Mouse (Mus musculus) neural tube, embryonic 11.5 days (tissue): ENCODE data around the gene Pck1. TPM values are rescaled to one million over a fixed set of nuclear protein-coding genes. Genes with fewer than 3 reads are reported as not detected.

ENCODE experiments used
- ATAC-seq: fragments of 200-750 bp; cut with Nextera tagmentation; 2 replicates; pipeline ENCODE4 v1.8.0; 2017; ENCODE audit warnings: moderate number of reproducible peaks, mild to moderate bottlenecking, moderate TSS enrichment, moderate library complexity; ENCODE audit not compliant: insufficient read depth, low FRiP score, low TSS enrichment
- DNase-seq: peaks from one replicate; pipeline ENCODE4 v3.0.0-alpha.2; 2015; ENCODE audit warnings: low spot score
- H3K27ac ChIP-seq: fragments of 300-500 bp; sonication (generic); 2 replicates; pipeline ENCODE4 v1.5.1; 2014; ENCODE audit warnings: low read depth, mild to moderate bottlenecking, low read length
- H3K27me3 ChIP-seq: fragments of 300-500 bp; sonication (generic); 2 replicates; pipeline ENCODE4 v1.6.1; 2014; ENCODE audit warnings: mild to moderate bottlenecking, low read length, mixed read lengths; ENCODE audit not compliant: control insufficient read depth, insufficient read depth
- H3K36me3 ChIP-seq: fragments of 300-500 bp; sonication (generic); 2 replicates; pipeline ENCODE4 v1.6.1; 2014; ENCODE audit warnings: mild to moderate bottlenecking, low read length, moderate library complexity, mixed read lengths; ENCODE audit not compliant: control insufficient read depth, insufficient read depth
- H3K4me1 ChIP-seq: fragments of 300-500 bp; sonication (generic); 2 replicates; pipeline ENCODE4 v1.6.1; 2014; ENCODE audit warnings: low read length, mixed read lengths; ENCODE audit not compliant: control insufficient read depth, insufficient read depth
- H3K4me2 ChIP-seq: fragments of 300-500 bp; sonication (generic); 2 replicates; pipeline ENCODE4 v1.6.1; 2014; ENCODE audit warnings: low read depth, mild to moderate bottlenecking, moderate library complexity
- H3K4me3 ChIP-seq: fragments of 300-500 bp; sonication (generic); 2 replicates; pipeline ENCODE4 v1.5.1; 2014; ENCODE audit warnings: low read depth, low read length
- H3K9ac ChIP-seq: fragments of 300-500 bp; sonication (generic); 2 replicates; pipeline ENCODE4 v1.6.1; 2014; ENCODE audit warnings: mild to moderate bottlenecking, low read length
- H3K9me3 ChIP-seq: fragments of 300-500 bp; sonication (generic); 2 replicates; pipeline ENCODE4 v1.6.1; 2016; ENCODE audit warnings: low read length; ENCODE audit not compliant: control insufficient read depth
- WGBS: fragments of 180-500 bp; shearing (Covaris S2); extraction: QIAGEN DNeasy Blood & Tissue Kit; methylation state at CpG from one replicate; pipeline ENCODE4 v1.1.7; 2014; 5-methylcytosine and 5-hydroxymethylcytosine counted together
- polyA plus RNA-seq: library from polyadenylated mRNA; unstranded; fragments of >200 nt; fragmentation: Nextera tagmentation; extraction: Ambion mirVana; gene quantifications from 2 replicates; pipeline ENCODE4 v1.2.1, GENCODE M21; 2014

The Pck1 gene
- polyA plus RNA-seq, 1 experiment from 2014 or later = not detected

DNA sequence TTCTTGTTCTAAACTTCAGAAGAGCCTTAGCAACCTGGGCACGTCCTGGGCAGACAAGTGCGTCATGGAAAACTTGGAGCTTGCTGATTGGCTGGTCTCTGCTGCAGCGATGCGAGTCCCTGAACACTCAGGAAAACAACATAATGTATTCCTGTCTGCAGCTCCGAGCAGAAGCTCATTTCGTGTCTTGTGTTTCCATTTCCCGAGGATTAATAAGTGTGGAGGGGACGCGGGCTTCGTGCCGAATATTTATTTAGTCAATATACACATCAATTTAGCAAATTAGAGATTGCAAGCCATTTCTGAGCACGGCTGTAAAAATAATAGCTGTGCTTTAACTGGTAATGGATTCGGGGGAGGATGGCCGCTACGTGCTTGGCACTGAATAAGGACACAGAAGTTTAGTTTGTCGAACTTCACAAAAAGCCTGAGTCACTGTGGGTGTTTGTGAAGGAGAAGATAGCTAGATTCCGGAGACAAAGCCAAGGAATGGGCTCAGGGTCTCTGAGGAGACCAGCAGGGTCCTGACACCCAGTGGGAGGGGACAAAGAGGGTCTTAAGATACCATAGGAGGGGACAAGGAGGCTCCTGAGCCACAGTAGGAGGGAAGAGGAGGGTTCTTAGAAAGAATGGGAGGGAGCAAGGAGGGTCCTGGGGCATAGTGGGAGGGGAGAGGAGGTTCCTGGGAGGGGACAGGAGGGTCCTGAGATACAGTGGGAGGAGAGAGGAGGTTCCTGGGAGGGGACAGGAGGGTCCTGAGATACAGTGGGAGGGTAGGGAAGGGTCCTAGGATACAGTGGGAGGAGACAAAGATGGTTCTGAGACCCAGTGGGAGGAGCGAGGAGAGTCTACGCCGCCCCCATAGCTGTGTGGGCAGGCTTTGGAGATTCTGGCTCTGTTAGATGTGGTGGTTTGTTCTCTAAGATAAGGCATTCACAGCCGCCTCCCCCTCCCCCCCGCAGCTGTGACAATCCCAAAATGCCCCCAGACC is 21.0 kb downstream of the Pck1 start:
- H3K27ac ChIP-seq = peak overlapping the region; percentile 92
- no peak overlapping the region; the same call in 1 of the 2 replicates for H3K4me3 ChIP-seq
- DNase-seq = peak; percentile 78
- no peaks in the 10 kb centered on the region for H3K9me3 ChIP-seq
- peaks cover 32% of the 10 kb centered on the region for H3K4me1 ChIP-seq
- peak overlapping the region; percentile 50 for H3K4me2 ChIP-seq
- peak overlapping the region; percentile 50 for H3K9ac ChIP-seq
- no peaks in the 10 kb centered on the region for H3K27me3 ChIP-seq
- no peaks in the 10 kb centered on the region for H3K36me3 ChIP-seq
- WGBS = 4% methylated on average over 22 of the region's 22 CpGs
- ATAC-seq = peak; percentile 74

DNA sequence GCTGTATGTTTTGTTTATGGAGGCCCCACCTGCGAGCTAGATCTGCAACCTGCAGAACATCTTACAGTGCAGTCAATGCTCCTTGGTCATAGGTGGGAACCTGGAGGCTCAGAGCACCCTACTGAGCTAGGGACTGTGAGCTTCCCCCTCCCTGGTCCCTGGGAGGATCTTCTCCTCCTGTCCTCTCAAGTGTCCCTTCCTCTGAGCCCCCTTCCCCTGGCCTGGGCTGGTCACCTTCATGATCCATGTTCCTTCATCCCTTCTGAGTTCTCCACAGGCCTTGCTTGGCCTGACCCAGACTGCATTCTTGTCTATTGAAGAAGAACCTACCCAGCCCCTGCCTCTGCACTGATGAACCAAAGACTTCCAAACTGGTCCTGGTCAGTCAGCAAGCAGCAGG is 21.7 kb downstream of the Pck1 start:
- H3K9me3 ChIP-seq = no peaks in the 10 kb centered on the region
- H3K9ac ChIP-seq = peak overlapping the region; percentile 5; the same call in 1 of the 2 replicates
- H3K4me3 ChIP-seq = no peak overlapping the region
- no peaks in the 10 kb centered on the region for H3K36me3 ChIP-seq
- no peak for ATAC-seq
- 64% methylated on average over 1 of the region's 1 CpGs for WGBS
- peak overlapping the region; percentile 50 for H3K4me2 ChIP-seq
- no peaks in the 10 kb centered on the region for H3K27me3 ChIP-seq
- peak overlapping the region; percentile 92 for H3K27ac ChIP-seq
- no peak for DNase-seq
- peaks cover 31% of the 10 kb centered on the region for H3K4me1 ChIP-seq

DNA sequence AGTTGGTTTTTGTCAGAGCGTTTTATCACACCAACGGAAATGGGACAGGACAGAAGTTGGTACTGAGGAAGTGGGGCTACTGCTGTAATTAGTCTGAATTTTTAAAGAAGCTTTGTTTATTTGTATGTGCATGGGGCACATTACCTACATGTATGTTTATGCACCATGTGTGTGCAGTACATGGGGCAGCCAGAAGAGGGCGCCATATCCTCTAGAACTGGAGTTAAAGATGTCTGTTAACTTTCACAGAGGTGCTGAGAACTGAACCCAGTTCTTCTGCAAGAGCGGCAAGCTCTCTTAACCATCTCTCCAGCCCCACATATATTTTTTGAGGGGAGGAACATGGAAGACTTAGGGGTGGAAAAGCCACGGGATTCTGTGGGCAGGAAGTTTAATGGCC is 22.9 kb downstream of the Pck1 start:
- no peak overlapping the region for H3K4me3 ChIP-seq
- no peaks in the 10 kb centered on the region for H3K27me3 ChIP-seq
- DNase-seq (no peak), ATAC-seq (no peak)
- H3K27ac ChIP-seq = no peak overlapping the region
- H3K36me3 ChIP-seq = no peaks in the 10 kb centered on the region
- no peak overlapping the region for H3K9ac ChIP-seq
- H3K4me2 ChIP-seq = no peak overlapping the region
- peaks cover 31% of the 10 kb centered on the region for H3K4me1 ChIP-seq
- WGBS = 93% methylated on average over 5 of the region's 5 CpGs
- H3K9me3 ChIP-seq = no peaks in the 10 kb centered on the region

DNA sequence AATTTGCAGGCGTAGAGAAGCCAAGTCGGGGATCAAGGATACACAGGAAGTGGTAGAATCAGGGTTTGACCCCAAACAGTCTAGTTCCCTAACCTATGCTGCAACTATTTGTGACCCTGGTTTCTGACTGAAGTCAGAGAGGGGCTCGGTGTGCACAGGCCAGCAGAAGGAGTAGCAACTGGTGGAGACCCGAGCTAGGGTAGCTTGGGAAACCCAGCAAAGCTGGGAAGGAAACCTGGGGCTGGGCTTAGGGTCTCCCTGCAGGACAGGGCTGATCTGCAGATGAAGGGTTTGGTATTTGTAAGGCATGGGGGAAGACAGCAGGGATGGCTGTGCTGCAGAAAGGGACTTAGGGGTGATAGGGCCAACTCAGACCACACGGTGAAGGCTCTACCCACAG is 24.6 kb downstream of the Pck1 start:
- H3K27me3 ChIP-seq = no peaks in the 10 kb centered on the region
- no peak overlapping the region for H3K27ac ChIP-seq
- ATAC-seq (no peak), DNase-seq (no peak)
- 79% methylated on average over 5 of the region's 5 CpGs for WGBS
- H3K4me1 ChIP-seq = peaks cover 17% of the 10 kb centered on the region
- no peak overlapping the region for H3K4me2 ChIP-seq
- H3K4me3 ChIP-seq = no peak overlapping the region
- H3K36me3 ChIP-seq = no peaks in the 10 kb centered on the region
- no peak overlapping the region for H3K9ac ChIP-seq
- H3K9me3 ChIP-seq = no peaks in the 10 kb centered on the region

DNA sequence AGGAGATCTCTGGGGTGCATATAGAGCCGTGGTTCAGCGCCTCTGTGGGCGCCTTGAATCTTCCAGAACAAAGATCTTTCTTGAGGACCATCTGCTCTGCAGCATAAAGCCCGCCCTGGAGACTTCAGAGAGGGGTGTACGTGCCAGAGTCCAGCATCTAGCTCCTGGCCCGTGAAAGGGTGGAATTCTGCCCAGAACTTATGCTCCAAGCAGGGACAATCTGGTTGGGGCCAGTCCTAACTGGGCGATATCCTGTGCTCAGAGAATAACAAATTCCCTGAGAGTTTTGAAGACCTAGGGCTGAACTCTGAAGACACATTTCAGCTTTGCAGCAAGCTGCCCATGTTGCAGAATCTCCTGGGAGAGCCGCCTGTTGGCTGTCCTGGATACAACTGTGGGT is 25.1 kb downstream of the Pck1 start:
- Histone ChIP-seq H3K4me3 (no peak overlapping the region), H3K9ac (no peak overlapping the region), H3K4me2 (no peak overlapping the region), H3K27me3 (no peaks in the 10 kb centered on the region), H3K4me1 (peaks cover 13% of the 10 kb centered on the region), H3K27ac (no peak overlapping the region), H3K9me3 (no peaks in the 10 kb centered on the region), H3K36me3 (no peaks in the 10 kb centered on the region)
- 88% methylated on average over 8 of the region's 8 CpGs for WGBS
- DNase-seq = no peak
- ATAC-seq = no peak

DNA sequence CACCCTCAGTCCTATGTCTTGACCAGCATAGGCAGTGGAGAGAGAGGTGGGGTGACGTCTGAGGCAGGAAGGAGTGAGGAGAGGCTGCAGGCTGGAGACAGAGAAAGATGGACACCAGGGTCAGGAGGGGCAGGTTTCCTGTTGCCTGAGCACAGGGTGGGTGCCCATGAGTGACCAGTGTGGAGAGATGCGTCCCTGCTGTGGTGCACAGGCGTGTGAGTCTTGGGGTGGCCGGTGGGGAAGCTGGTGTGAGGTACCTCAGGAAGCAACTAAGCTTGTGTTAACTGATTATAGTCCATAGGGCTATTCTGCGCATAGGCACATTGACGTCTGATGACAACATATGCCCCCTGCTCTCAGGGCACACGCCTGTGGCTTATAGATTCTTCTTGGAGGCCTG is 26.2 kb downstream of the Pck1 start:
- Histone ChIP-seq H3K4me1 (peaks cover 6% of the 10 kb centered on the region; the same call in 1 of the 2 replicates), H3K9ac (no peak overlapping the region), H3K27ac (no peak overlapping the region), H3K9me3 (no peaks in the 10 kb centered on the region), H3K4me3 (no peak overlapping the region), H3K27me3 (no peaks in the 10 kb centered on the region), H3K4me2 (no peak overlapping the region), H3K36me3 (no peaks in the 10 kb centered on the region)
- ATAC-seq (no peak), DNase-seq (no peak)
- WGBS = 88% methylated on average over 7 of the region's 7 CpGs

DNA sequence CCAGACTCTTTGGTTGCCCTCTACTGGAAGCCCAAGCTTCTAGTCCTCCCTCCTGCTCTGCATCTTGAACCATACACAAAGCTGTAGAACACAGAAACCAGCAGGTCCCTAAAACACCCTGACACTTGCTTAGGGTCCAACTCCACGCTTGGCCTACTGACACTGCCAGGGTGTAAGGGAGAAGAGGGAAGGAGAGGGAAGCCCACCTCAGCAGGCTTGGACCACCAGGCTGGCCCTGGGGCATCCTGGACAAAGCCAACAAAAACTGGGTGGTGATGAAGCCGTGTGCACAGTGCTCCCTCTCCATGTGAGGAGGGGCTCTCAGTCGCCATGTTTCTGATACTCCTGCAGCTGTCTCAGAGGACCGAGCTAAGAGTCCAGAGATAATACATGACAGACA is 27.2 kb downstream of the Pck1 start:
- no peaks in the 10 kb centered on the region for H3K36me3 ChIP-seq
- H3K9me3 ChIP-seq = no peaks in the 10 kb centered on the region
- H3K4me1 ChIP-seq = no peaks in the 10 kb centered on the region
- WGBS = 85% methylated on average over 4 of the region's 4 CpGs
- H3K4me2 ChIP-seq = no peak overlapping the region
- DNase-seq (no peak), ATAC-seq (no peak)
- no peak overlapping the region for H3K9ac ChIP-seq
- H3K27me3 ChIP-seq = no peaks in the 10 kb centered on the region
- H3K4me3 ChIP-seq = no peak overlapping the region
- no peak overlapping the region for H3K27ac ChIP-seq

DNA sequence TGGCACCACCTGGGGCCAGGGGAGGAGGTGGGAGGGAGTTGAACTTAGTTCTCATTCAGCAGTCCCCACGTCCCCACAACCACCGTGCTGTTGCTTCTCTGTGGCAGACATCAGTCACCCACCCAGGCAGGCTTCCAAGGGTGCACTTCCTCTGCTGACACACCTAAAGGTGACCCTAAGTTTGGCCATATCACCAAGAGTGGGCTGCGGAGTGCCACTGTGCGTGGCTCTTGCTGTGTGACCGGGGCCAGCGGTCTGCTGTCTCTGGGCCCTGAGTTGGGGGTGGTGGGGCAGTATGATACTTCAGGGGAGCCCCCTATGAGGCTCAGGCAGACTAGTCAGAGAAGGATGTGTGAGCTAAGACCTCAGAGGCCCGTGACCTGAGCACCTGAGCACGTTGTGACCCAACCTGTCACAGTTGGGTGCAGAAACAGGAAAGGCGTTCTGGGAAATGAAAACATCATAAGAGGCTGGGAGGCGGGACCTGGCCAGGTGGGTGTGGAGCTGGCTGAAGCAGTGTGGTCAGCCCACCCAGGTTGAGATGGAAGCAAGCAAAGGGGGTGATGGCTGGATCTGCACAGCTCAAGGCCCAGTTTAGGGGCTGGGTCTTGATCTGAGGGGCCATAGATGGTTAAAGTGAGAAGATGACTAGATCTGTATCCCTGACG is 28.0 kb downstream of the Pck1 start:
- no peak for DNase-seq

More for the DNA sequence above, 28.0 kb downstream of the Pck1 start:
- H3K27ac ChIP-seq = no peak overlapping the region
- no peaks in the 10 kb centered on the region for H3K4me1 ChIP-seq
- no peaks in the 10 kb centered on the region for H3K9me3 ChIP-seq
- no peak for ATAC-seq
- no peaks in the 10 kb centered on the region for H3K36me3 ChIP-seq
- H3K27me3 ChIP-seq = no peaks in the 10 kb centered on the region
- H3K4me3 ChIP-seq = no peak overlapping the region
- no peak overlapping the region for H3K4me2 ChIP-seq
- WGBS = 84% methylated on average over 11 of the region's 11 CpGs
- no peak overlapping the region for H3K9ac ChIP-seq
